Mouse (Mus musculus) common myeloid progenitor, adult 5-6 weeks (primary cell): Measurements from ENCODE around the gene Ercc5. TPM values are rescaled to one million over a fixed set of nuclear protein-coding genes. Genes with fewer than 3 reads are reported as not detected.

Experiments
- ATAC-seq: replicated peaks from 2 replicates; pipeline ENCODE4 v1.8.0; 2016; ENCODE audit warnings: low read depth, mild to moderate bottlenecking, moderate TSS enrichment, inconsistent platforms; ENCODE audit not compliant: poor library complexity, severe bottlenecking
- total RNA-seq: library from RNA; stranded (forward); fragments of 200-1000, 187-1606 nt; gene quantifications from 2 replicates; pipeline ENCODE4 v1.2.3, GENCODE M21; 2017

Ercc5 gene
- total RNA-seq, 1 experiment from 2014 or later, result 16.6 TPM

GRCm38 (mm10) chr1:44167859-44168383 lies 20.4 kb downstream of the Ercc5 start:
- no peak for ATAC-seq

GRCm38 (mm10) chr1:44172656-44173055 lies 25.1 kb downstream of the Ercc5 start:
- no peak for ATAC-seq

- peak; percentile 63; the same call in 1 of the 2 replicates for ATAC-seq
These were observed 26.4 kb downstream of the Ercc5 start for GRCm38 (mm10) chr1:44173903-44174302.

- ATAC-seq, result no peak
These were observed 30.5 kb downstream of the Ercc5 start for GRCm38 (mm10) chr1:44178086-44178485.

- no peak for ATAC-seq
These were observed 38.9 kb downstream of the Ercc5 start for GRCm38 (mm10) chr1:44186396-44186795.

- ATAC-seq, result peak; percentile 54
These were observed 51.0 kb downstream of the Ercc5 start for GRCm38 (mm10) chr1:44198273-44199171.

- ATAC-seq, result no peak
These were observed 55.3 kb downstream of the Ercc5 start for GRCm38 (mm10) chr1:44202876-44203275.

GRCm38 (mm10) chr1:44214443-44214842 lies 66.9 kb downstream of the Ercc5 start:
- ATAC-seq, result no peak

GRCm38 (mm10) chr1:44216352-44217116 lies 69.0 kb downstream of the Ercc5 start:
- ATAC-seq, result no peak

GRCm38 (mm10) chr1:44217118-44217517 lies 69.6 kb downstream of the Ercc5 start:
- ATAC-seq, result no peak

GRCm38 (mm10) chr1:44218876-44219275 lies 71.3 kb downstream of the Ercc5 start, which contains the start of gene Mettl21e:
Mettl21e (minus strand) TSS chr1:44218961.
- no peak for ATAC-seq

GRCm38 (mm10) chr1:44229044-44229443 lies 81.5 kb downstream of the Ercc5 start:
- ATAC-seq, result 0 out of 2 replicates have a peak, but pooled peaks have one; percentile 58

Other genes with a start within 250 kb of the Ercc5 start
- gene Tpp2, start 214.1 kb upstream of the Ercc5 start, total RNA-seq, result 113 and 127 TPM in 2 replicates
- gene Mettl21c, start 127.7 kb upstream of the Ercc5 start, total RNA-seq, result 0.32 TPM in 1 of 2 replicates, not detected in the other
- 0.82 and 1.1 TPM in 2 replicates for gene Gm8251, start 85.8 kb upstream of the Ercc5 start, total RNA-seq
- 86.0 and 92.4 TPM in 2 replicates for gene Tex30, start 45.3 kb upstream of the Ercc5 start, total RNA-seq
- gene Kdelc1, start 28.9 kb upstream of the Ercc5 start, total RNA-seq, result 28.7 and 33.8 TPM in 2 replicates
- gene Bivm, start 28.8 kb upstream of the Ercc5 start, total RNA-seq, result 8.5 and 12.3 TPM in 2 replicates
- not detected in 2 replicates for gene Mettl21e, start 71.2 kb downstream of the Ercc5 start, total RNA-seq